Mouse (Mus musculus) retina, embryonic 14.5 days (tissue): ENCODE results near the gene Sema3g.

Experiments used
- DNase-seq: peaks from one replicate; pipeline ENCODE4 v3.0.0-alpha.2; 2015; ENCODE audit warnings: low spot score

Sema3g gene

GRCm38 (mm10) chr14:31195968-31196367 is 21.7 kb upstream of the Sema3g start:
- DNase-seq: peak; percentile 45

GRCm38 (mm10) chr14:31197547-31198516 is 19.8 kb upstream of the Sema3g start:
- no peak for DNase-seq

DNA sequence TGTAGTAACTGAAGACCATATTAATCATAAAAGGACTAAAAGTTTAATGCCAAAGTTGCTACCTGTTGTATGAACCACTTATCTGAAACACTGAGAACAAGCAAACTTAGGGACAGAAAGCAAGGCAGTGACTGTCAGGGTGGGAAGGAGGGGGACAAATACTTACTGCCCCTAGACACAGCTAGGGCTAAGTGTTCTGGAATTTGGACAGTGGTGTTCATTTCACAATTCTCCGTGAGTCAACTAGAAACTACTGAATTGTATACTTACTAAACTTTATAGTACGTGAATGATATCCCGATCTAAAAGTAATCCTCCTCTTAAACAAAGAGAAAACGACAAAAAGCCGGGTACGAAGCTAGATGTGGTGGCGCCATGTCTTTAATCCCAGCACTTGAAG is 18.1 kb upstream of the Sema3g start:
- DNase-seq: no peak

DNA sequence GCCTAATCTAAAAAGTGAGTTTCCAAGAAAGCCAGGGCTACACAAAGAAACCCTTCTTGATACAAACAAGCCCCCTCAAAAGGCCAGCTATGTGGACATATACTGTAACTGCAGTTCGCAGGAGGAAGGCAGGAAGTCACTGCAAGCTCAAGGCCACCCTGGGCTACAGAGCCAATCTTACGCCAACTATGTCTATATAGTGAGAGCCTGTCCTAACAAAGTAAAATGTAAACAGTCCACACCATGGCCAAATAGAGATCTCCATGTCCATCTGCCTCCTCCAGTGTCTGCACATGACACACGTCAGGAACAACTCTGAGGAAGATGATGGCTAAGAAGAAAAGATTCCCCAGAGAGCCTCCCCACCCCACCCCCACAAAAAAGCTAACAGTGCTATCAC is 17.6 kb upstream of the Sema3g start:
- DNase-seq: no peak

DNA sequence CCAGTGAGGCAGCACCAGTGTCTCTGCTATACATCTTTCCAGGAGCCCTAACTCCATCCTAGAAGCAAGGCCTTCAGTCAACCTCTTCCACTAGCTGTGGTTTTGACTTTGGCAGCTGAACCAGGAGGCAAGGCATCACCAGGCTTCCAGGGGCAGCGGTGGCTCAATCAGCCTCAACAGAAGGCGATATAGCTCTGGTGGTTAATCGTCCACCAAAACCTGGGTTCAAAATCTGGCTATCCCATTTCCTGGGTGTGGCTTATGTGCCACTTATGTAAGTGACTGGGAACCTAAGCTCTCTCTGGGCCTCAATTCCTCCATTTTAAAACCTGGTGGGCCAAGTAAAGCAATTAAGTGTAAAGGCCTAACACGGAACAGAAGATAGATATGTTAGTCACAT is 12.8 kb upstream of the Sema3g start:
- no peak for DNase-seq

DNA sequence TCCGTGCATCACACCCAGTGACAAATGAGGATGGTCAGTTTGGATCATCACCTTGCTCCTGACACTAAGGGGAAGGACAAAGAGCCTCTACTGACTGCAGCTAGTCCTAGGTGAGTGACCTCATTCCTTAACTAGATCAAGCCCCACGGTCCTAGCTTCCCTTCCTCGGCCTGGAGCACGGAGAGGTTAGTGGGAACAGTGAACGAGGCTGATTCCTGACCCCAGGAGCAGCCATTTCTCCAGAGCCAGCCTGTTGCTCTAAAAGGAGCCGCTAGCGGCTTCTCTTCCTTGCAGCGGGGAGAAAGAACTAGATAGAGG is 12.5 kb upstream of the Sema3g start:
- DNase-seq: peak; percentile 41

GRCm38 (mm10) chr14:31205562-31206467 is 11.8 kb upstream of the Sema3g start:
- peak; percentile 45 for DNase-seq

DNA sequence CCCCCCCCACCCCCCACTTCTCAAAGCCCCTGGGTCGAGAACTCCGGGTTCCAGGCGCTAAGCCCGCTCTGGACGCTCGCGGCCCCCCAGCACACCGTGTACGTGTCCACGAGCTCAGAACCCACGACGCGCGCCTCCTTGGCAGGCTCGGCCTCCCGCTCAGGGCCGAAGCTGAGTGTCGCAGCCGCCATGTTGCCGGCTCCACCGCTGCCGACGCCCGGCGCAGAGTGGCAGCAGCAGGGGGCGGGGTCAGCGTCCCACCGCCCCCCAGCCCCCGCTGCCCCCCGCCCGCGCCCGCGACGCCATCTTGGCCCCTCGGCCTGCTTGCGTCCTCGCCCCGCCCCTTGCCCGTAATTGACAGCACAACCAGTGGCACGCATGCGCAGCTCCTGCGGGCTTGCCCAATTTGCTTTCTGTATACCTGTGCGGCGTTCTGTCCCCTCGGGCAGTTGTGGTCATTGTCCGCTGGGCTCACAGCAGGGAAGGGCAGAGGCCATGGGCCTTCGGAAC is 11.1 kb upstream of the Sema3g start:
- peak; percentile 97 for DNase-seq

DNA sequence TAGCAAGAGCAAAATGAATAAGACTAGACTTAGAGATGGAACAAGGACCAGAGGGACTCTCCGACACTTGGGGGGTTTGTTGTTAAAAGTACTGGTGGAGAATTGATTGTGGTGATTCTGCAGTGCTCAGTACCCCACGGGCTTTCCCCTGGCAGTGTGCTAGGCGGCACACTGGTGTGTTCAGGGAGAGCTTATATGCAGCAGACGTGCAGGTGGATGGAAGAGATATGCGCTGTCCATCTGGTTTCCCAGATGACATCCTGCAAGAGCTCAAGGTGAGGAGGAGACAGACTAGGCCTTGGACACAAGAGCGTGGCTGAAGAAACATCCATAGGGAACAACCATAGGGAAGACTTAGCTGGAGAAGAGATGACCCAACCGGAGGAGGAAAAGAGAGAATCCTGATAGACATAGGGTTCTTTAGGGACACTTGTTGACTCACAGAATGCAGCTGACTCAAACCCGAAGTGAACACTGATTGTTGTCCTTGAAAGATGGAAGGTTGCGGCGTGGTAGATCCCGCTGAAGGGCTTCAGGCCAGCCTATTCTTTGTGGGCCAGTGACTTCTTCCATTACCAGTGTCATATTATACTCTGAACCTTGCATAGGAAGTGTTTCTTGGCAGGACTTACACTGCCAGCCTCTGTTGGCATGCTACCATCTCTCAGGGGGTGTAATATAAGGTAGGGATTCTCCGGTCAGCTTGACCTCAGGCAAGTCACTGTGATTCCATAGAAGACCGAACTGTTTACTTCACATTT is 10.4 kb upstream of the Sema3g start:
- DNase-seq: no peak

- no peak for DNase-seq
These were observed 9.6 kb upstream of the Sema3g start, which contains the start of gene Tnnc1 for GRCm38 (mm10) chr14:31208084-31208483. Gene Tnnc1, plus strand, starts transcription at chr14:31208312.

- no peak for DNase-seq
These were observed 8.5 kb upstream of the Sema3g start for GRCm38 (mm10) chr14:31209133-31209557.

DNA sequence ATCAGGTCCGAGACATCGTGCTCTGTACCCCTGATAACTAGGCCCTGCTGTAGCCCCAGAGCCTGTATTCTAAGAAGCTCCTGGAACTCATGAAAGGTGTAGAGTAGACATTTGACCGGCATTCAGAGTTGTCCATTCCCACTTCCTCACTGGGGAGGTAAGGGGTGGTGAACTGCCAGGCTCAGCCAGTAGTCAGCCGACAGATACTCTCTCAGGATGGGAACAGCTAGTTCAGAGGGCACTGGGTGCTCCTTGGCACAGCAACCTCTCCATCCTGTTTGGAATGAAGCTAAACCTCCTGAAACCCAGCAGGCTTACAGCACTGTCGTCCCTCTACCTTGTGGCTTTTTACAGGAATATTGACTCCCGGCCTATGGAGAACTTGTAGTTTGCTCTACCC is 5.8 kb upstream of the Sema3g start:
- DNase-seq: no peak

GRCm38 (mm10) chr14:31212499-31212898 is 5.2 kb upstream of the Sema3g start:
- DNase-seq: no peak

DNA sequence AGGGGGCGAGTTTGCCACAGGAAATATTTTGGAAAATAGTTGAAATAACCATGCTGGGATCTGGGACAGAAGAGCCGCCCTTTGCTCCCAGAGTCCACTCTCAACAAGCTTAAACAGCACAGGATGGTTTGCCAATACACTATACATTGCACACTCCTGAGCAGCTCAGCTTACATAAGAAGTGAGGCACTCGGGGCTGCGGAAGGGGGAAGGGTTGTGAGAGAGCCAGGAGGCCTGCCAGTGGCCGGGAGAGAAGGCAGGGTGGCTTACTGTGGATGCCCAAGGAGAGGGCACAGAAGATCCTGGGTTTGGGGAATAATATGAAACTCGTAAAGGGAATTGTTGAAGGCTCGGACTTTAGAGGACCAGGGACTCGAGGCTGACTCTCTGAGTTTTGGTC is 3.8 kb upstream of the Sema3g start:
- DNase-seq: no peak

GRCm38 (mm10) chr14:31214684-31215083 is 3.0 kb upstream of the Sema3g start:
- no peak for DNase-seq

GRCm38 (mm10) chr14:31215157-31216002 is 2.3 kb upstream of the Sema3g start:
- peak; percentile 86 for DNase-seq

DNA sequence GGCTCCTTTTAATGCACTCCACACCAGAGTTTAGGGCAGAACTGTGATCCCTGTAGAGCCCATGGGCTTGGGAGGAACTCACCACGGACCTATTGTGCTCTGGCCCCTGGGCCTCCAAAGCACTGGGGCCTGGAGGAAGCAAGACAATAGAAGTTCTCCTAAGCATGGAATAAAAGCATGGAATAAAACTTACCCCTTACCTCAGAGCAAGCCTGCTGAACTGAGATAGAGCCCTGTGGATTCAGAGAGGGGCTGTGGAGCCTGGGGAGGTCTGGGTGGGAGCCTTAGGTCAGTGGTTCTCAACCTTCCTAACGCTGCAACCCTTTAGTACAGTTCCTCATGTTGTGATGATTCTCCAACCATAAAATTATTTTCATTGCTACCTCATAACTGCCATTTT is 814 bp upstream of the Sema3g start, which contains the start of gene Nisch:
Nisch (minus strand) TSS at position 101 of the 400 bp plus-strand sequence.
- DNase-seq: no peak

DNA sequence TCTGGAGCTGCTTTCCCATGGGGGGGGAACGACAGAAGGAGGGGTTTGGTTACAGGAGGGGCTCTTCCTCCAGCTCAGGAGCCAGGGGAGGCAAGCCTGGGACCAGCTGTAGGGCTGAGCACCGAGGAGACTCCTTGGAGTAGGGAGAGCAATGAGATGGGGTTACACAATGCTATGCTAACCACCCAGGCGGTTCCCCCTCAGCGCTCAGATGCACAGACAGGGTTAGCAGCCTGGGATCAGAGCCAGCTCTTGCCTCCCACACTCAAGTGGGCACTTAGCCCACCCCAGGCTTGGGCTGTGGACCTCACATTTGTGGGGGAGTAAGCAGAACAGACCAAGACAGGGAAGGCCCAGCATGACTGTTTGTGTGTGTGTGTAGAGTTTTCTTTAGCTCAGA is 9.3 kb downstream of the Sema3g start:
- DNase-seq: no peak

GRCm38 (mm10) chr14:31228234-31228633 is 10.6 kb downstream of the Sema3g start:
- DNase-seq: no peak

DNA sequence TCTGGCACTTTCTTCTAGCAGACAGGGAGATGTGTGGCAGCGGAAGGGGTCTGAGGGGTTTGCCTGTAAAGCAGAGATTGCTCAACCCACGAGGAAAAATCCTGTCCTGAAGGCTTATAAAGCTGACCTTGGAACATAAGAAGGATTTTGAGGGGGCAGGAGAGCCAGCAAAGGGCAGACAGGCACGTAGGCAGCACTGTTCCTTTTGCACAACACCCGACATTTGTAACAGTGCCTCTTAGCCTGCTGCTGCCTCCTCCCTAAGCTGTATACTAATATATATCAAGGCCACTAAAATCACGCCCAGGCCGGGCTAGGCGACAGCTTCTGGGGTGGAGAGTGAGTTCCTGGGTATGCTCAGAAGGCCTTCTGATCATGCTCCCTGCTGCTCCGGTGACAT is 12.8 kb downstream of the Sema3g start:
- DNase-seq: no peak
